Mouse (Mus musculus): ENCODE measurements around the gene Rpl23. TPM values are rescaled to one million over a fixed set of nuclear protein-coding genes. Genes with fewer than 3 reads are reported as not detected.
"Not testable (repeated sequence)": the region's sequence is repeated elsewhere in the genome, so short reads cannot be mapped to it uniquely, and the experiment has no call there.

Rpl23 gene
- polyA plus RNA-seq, 2 experiments from 2014 or later = 884 to 1,093 TPM

GRCm38 (mm10) chr11:97798782-97799145, 16.5 kb upstream of the Rpl23 start, which contains the start of gene Lasp1:
Gene Lasp1, plus strand, starts transcription at chr11:97799000.
- peak; percentile 37 for ATAC-seq

GRCm38 (mm10) chr11:97798083-97798435, 15.8 kb upstream of the Rpl23 start:
- no peak for ATAC-seq

DNA sequence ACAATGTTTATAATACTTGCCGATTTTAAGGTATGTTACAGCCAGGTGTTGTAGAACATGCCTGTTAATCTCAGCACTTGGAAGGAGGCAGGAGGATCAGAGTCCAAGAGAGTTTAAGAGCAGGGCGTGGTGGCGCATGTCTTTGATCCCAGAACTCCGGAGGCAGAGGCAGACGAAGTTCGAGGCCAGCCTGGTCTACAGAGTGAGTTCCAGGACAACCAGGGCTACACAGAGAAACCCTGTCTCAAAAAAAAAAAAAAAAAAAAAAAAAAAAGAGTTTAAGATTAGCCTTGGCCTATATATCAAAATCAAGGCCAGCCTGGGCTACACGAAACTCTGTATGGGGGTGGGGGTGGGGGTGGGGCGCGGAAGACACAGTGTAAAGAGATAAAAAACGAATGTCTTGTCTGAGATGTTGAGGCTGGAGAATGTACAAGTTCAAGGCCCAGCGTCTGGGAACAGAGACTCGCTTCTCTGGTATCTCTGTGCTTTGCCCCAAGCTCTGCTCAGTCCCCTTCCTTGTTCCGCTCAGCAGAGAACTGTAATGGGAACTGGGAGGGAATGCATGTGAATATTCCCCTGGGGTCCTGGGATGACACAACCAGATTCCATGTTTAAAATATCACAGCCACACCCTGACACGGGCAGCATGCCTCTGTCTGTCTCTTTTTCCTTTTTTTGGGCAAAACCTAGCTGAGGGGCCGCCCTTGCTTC, 15.3 kb upstream of the Rpl23 start:
- ATAC-seq = no peak

DNA sequence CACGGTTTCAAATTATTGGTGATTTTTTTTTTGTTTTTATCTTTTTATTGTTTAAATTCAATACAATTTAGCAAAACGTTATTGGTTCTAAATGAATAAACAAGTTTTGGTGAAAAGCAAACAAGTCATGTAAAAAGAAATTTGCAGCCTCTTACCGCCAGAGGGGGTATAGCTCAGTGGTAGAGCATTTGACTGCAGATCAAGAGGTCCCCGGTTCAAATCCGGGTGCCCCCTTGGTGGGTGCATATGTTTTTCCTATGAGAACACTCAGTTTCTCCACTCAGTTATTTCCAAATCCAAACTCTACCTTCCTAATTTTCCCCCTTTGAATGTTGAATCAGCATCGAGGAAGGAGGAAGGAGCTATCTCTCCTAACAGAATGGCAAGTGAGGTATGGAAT, 14.7 kb upstream of the Rpl23 start:
- no peak for ATAC-seq

- ATAC-seq = peak; percentile 72
These were observed 10.9 kb upstream of the Rpl23 start for GRCm38 (mm10) chr11:97793165-97793564.

DNA sequence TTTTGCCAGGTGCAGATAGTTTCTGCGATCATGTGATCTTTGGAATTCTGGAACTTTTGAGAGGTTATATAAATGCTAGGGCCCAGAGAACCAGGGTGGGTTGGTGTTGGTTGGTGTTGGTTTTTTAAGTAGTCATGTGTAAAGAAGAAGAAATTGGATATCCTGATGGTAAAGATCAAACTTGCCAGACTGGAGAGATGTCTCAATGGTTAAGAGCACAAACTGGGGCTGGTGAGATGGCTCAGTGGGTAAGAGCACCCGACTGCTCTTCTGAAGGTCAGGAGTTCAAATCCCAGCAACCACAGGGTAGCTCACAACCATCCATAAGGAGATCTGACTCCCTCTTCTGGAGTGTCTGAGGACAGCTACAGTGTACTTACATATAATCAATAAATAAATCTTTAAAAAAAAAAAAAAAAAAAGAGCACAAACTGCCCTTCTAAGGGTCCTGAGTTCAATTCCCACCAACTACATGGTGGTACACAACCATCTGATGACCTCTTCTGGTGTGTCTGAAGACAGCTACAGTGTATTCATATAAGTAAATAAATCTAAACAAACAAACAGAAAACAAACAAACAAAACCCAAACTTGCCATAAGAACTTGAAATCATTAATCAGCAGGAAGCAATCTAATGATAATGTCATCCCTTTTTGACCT, 8.7 kb upstream of the Rpl23 start:
- ATAC-seq = not testable (repeated sequence)

GRCm38 (mm10) chr11:97789727-97790126, 7.5 kb upstream of the Rpl23 start:
- no peak for ATAC-seq

- ATAC-seq = no peak
These were observed 5.7 kb upstream of the Rpl23 start for GRCm38 (mm10) chr11:97787961-97788360.

DNA sequence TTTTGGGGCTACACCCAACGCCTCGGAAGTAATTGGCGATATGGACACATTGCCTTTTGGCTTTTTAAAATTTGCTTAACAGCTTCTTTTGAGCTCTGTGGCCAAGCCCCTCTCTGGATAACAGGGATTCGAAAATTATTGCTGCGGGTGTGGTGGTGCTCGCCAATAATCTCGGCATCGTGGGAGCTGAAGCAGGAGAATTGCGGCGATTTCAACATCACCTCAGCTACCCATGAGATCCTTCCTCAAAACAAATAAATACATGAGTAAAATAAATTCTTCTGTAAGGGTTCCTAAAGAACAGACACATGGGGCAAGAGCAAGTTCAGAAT, 293 bp upstream of the Rpl23 start:
- no peak for ATAC-seq

GRCm38 (mm10) chr11:97781478-97781831, 782 bp downstream of the Rpl23 start:
- no peak for ATAC-seq

- ATAC-seq = no peak
These were observed 2.1 kb downstream of the Rpl23 start for GRCm38 (mm10) chr11:97779968-97780701.

DNA sequence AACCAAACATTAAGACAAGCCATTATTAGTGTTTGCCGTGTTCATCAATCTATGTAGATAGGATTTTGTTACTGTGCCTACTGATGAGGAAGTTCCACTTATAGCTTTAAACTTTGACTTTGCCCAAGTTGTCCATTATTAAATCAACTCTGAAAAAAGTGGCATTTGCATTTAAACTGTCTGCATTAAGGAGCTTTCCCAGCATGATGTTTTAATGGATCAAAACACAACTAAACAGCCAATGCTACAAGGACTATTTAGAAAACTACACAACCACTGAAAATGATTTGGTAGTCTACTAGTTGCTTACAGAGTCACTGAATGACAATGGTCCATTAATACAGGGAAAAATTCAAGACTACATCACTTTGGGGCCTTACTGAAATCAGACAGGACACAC, 3.3 kb downstream of the Rpl23 start:
- no peak for ATAC-seq

DNA sequence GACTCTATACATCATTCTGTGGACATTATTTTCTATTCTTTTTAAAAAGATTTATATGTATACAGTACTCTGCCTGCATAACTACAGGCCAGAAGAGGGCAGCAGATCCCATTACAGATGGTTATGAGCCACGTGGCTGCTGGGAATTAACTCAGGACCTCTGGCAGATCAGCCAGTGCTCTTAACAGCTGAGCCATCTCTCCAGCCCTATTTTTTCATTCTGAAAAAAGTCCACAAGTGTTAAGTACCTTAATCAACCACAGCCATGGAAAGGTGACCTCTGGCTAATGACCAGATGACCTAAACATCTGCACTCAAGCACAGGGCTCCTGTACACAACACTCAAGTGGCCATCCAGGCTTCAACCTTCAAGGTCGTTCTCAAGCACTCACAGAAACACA, 5.1 kb downstream of the Rpl23 start:
- ATAC-seq = no peak

DNA sequence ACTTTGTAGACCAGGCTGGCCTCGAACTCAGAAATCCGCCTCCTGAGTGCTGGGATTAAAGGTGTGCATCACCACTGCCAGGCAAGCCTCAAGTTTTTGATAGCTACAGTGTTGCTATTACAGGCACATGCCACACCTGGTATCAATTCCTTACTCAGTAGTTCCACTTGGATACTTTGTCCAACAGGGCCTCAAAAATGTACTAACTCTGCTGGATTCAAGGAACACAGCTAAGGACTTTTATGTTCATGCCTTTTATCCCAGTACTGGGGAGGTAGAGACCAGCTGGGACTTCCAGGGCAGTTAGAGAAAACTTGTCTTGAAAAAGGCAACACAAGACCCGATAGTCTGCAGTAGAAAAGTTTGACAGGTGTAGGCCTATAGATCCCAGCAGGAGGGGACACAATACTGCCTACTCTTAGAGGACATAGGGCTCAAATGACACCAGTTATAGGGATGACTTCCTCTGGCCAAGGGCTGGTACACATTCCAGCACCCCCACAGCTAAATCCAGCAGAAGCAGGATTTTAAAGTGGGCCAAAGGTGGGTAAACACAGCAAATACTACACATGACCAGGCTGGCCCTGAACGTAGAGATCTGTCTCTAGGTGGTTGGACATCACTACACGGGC, 5.6 kb downstream of the Rpl23 start:
- no peak for ATAC-seq

DNA sequence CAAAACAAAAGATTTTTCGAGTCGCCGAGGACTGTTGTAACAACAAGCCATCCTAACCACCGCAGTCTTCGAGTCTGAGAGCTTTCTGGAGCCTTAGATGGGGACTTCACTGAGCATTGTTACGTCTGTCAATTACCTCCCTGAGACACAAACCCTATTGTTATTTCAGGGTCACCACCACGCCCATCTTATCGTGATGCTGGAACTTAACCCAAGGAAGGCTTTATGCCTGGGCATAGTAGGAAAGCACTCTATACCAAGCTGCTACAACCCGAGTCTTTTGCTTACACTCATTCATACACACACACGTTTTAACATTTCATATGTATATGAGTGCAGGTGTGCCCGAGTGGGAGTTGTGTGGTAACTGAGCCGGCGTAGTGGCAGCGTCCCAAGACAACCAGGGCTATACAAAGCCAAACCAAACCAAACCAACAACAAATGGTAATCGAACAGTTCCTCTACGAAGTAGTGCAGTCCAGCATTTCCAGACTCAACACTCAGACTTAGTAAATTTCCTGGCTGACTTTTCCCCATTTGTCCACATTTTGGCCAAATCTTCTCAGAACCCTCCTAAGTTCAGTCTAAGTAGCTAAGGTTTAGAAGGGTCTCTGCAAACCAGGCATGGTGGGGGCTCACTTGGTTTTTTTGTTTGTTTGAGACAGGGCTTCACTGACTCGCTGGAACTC, 6.3 kb downstream of the Rpl23 start, which contains the start of gene 1700001P01Rik:
Gene 1700001P01Rik, minus strand, starts transcription at position 111 of the 689 bp plus-strand sequence.
- no peak for ATAC-seq

DNA sequence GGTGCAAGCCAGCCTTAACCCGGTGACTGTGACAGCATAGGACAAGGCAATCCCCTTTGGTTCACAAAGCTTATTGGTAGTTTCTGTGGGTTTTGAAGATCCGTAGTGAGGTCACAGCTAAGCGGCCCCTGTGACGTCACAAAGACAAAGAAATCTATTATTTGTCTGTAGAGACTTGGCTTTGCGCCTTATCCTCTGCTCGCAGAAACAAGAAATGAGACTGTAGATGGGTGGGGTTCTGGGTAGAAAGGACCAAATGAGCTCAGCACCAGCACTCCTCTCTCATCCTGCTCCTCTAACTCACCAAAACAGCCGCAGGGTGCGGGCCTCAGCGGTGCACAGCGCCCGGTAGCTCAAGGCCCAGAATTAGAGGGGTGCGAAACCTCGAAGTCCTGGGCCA, 7.1 kb downstream of the Rpl23 start:
- no peak for ATAC-seq

DNA sequence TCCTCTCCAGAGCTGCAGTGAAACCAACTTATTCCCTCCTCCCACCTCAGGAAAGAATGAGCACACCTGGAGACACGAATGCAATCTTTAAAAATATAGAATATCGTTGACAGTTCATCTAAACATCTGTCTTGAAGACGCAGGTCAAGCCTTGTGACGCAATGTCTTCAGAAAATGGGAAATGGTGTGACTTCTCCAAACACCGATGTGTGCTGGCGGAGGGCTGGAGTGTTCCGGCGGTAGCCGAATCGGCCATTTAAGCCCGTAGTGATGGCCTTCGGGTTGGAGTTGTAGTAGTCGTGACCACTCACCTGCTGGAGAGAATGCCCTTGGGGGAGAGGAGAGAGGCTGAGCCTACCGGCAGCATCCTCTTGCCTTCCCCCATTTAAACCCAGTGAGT, 10.8 kb downstream of the Rpl23 start:
- no peak for ATAC-seq

DNA sequence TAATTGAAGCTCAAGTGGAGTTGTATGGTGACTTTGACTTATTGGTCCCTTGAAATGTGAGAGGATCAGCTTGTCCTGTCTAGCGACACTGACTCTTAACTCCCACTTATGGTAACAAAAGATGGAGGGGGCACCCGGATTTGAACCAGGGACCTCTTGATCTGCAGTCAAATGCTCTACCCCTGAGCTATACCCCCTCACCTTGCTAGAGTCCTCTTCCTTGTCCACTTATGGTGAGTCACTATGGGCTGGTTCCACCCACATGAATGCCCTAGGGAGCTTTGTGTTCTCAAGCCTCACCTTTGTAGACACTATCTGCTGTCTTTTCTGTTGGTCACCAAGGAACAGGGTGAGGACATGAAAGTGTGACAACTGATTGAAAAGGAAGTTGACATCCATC, 12.5 kb downstream of the Rpl23 start:
- ATAC-seq = no peak

DNA sequence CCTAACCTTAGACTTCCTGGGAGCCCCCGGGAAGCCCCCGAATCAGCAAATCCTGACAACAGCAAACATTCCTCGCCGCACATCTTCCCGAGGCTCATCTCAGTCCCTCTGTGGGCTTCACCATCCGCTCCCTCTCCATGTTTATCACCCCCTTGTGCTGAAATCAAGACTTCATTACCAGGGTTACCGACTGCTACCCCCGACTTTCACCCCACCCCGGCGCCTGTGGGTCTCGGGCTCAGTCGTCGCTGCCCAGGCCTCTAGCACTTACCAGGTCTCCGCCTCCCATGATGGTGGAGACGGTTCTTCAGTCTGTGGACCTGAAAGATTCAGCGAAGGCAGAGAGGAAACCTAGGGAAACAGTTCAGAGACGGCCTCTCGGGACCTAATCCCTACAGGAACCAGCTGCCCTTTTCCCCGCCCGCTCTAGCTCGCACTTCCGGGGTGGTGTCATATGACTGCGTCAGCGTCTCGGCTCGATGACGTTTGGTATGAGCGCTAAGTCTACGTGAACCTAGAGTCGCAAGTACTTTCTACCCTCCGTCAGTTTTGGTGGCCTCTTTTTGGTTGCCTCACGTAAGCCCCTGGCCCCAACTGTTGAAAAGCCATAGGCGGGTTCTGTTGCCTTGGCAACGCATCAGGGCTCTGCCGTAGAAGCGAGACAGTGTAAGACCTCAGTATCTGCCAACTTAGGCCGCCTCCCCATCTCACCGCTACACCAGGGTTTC, 15.9 kb downstream of the Rpl23 start, which contains the start of gene Cwc25:
Gene Cwc25, minus strand, starts transcription at position 403 of the 728 bp plus-strand sequence.
- peak; percentile 99 for ATAC-seq

DNA sequence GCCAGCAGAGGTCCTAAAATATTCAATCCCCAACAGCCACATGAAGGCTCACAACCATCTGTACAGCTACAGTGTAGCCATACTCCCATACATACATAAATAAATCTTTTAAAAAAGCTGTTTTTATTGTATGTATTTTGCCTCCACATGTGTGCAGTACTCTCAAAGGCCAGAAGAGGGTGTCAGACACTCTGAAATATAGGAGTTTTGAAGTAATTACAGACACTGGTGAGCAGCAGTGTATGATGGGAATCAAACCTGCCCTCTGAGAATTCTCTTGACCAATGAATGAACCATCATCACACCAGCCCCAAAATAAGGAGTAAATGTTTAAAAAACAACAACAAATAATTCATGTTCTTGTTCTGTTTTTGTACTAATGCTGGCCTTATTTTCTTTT, 20.6 kb downstream of the Rpl23 start:
- no peak for ATAC-seq

DNA sequence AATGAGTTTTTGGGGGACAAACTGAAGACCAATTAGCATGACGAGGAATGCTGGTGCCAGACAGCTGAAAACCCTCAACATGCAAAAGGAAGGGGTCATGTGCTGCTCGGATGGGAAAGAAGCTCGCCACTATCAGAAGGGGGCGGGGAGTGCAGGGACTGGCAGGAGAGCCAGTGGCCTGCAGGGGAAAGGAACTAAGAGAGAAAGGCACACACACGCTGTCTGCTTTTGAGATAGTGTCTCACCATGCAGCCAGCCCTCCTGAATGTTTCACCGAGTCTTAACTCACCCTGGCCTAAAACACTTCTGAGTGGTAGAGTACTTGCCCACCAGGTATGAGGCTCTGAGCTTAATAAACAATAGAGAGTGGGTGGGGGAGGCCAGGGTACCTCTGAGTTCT, 23.3 kb downstream of the Rpl23 start:
- no peak for ATAC-seq

DNA sequence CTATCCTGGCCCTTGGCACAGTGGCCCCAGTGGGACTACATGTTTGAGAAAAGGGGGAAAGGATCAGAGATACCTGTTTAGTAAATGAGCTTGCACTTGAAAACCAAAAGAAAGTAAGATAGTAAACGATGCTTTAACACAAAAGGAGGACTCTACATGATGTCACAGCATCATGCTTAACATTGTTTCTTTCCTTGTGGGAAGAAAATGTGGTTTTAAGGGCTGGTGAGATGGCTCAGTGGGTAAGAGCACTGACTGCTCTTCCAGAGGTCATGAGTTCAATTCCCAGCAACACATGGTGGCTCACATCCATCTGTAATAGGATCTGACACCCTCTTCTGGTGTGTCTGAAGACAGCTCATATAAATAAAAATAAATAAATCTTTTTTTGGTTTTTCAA, 24.1 kb downstream of the Rpl23 start:
- ATAC-seq = no peak

All from CD4-positive, CD25-positive, alpha-beta regulatory T cell, adult 4 months (primary cell).